Mouse (Mus musculus) G1E (cell line): ENCODE results near the gene Magi1. TPM values are rescaled to one million over a fixed set of nuclear protein-coding genes. Genes with fewer than 3 reads are reported as not detected.

Experiments
- ATAC-seq: 2 replicates; pipeline ENCODE4 v1.8.0; 2016; ENCODE audit warnings: mild to moderate bottlenecking; ENCODE audit not compliant: insufficient number of reproducible peaks, poor library complexity, low FRiP score, severe bottlenecking; ENCODE audit errors: extremely low read depth
- DNase-seq: peaks from one replicate; pipeline ENCODE4 v3.0.0; 2012; ENCODE audit warnings: low spot score
- H3K27me3 ChIP-seq: 2 replicates; pipeline ENCODE4 v1.6.1; 2012; ENCODE audit warnings: mild to moderate bottlenecking, low read length, inconsistent platforms; ENCODE audit not compliant: insufficient read depth
- H3K36me3 ChIP-seq: replicated peaks from 2 replicates; pipeline ENCODE3; 2012; ENCODE audit warnings: mild to moderate bottlenecking, inconsistent platforms
- H3K4me1 ChIP-seq: 2 replicates; pipeline ENCODE4 v1.6.1; 2012; ENCODE audit warnings: low read depth, low read length, inconsistent platforms, mixed read lengths; ENCODE audit not compliant: insufficient read depth
- H3K4me3 ChIP-seq: 2 replicates; pipeline ENCODE4 v1.5.1; 2012; ENCODE audit warnings: low read depth, mild to moderate bottlenecking, inconsistent platforms, low read length, moderate library complexity, mixed read lengths
- H3K9me3 ChIP-seq: replicated peaks from 2 replicates; pipeline ENCODE4 v1.6.1; 2012; ENCODE audit warnings: inconsistent platforms
- CTCF ChIP-seq: IDR thresholded peaks from 2 replicates; pipeline ENCODE4 v1.5.1; 2012; ENCODE audit warnings: low read depth, low read length, inconsistent platforms, mixed read lengths
- GATA1 ChIP-seq: IDR thresholded peaks from 2 replicates; pipeline ENCODE4 v1.6.1; 2012; ENCODE audit warnings: borderline replicate concordance, low read length, inconsistent platforms, mixed read lengths
- GATA2 ChIP-seq: IDR thresholded peaks from 2 replicates; pipeline ENCODE4 v1.6.1; 2012; ENCODE audit warnings: low read depth, low read length, inconsistent platforms, borderline replicate concordance
- POLR2AphosphoS5 ChIP-seq: IDR thresholded peaks from 2 replicates; pipeline ENCODE4 v1.6.1; 2012; ENCODE audit warnings: low read depth, low read length, inconsistent platforms; ENCODE audit not compliant: insufficient replicate concordance
- TAL1 ChIP-seq: conservative IDR thresholded peaks from 2 replicates; pipeline ENCODE4 v1.6.1; 2012; ENCODE audit warnings: low read depth, low read length, inconsistent platforms, mixed read lengths
- polyA plus RNA-seq: library from polyadenylated mRNA; stranded (reverse); fragments of >175 nt; gene quantifications from 2 replicates; pipeline ENCODE4 v1.2.3, GENCODE M21; 2012
- total RNA-seq, 2 experiments: library from RNA; stranded (forward) in 1 of 2; stranded (reverse) in 1 of 2; fragments of 200-1000 nt in 1 of 2; fragments of >200 nt in 1 of 2; fragmentation: Nextera tagmentation in 1 of 2; gene quantifications; 2 replicates each; pipeline ENCODE4 v1.2.3; 2014 to 2017

Magi1 gene
- total and polyA plus RNA-seq, 3 experiments, result 0.21 to 10.0 (median 1.6) TPM

DNA sequence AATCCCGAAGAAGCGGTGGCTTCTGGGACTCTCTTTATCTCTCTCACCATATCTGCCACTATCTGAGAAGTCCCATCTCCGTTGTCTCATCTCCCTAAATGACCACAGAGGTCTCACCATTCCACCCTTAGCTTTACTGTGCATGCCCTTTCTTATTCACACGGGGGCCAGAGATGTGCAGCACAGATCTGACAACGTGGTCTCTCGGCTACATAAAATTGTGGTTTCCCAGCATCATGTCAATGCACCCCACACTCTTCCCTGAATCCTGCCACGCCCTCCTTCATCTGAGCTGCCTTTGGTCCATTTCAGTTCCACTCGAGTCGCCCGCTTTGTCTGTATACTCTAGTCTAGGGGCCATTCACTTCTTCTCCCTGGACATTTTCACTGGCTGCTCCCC is 557.6 kb downstream of the Magi1 start:
- peaks cover 3% of the 10 kb centered on the region; the same call in 1 of the 2 replicates for H3K4me1 ChIP-seq
- peaks cover 7% of the 10 kb centered on the region for H3K9me3 ChIP-seq
- TF ChIP-seq GATA1 (no peak), GATA2 (no peak), POLR2AphosphoS5 (no peak), TAL1 (no peak), CTCF (no peak)
- no peak for DNase-seq
- H3K27me3 ChIP-seq, result no peaks in the 10 kb centered on the region
- H3K36me3 ChIP-seq, result no peaks in the 10 kb centered on the region
- ATAC-seq, result no peak
- H3K4me3 ChIP-seq, result no peak overlapping the region

DNA sequence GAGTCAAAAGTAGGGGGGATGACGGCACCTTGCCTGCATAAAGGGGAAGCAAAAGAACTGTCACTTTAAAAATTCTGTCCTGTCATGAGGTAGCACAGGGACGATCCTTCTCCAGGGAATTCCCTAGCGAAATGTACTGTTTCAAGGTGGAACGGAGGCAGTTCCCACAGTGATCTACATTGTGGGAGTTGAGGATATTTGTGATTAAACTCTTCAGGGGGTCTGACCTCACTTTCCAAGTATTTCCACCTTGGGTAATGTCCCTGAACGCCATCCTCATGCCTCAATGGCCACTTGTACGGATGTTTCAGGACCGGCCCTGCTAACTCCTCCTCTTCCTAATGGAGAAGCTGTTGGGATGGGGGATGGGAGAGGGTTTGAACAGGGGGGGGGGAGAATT is 559.0 kb downstream of the Magi1 start:
- no peak for ATAC-seq
- TF ChIP-seq POLR2AphosphoS5 (no peak), TAL1 (no peak), CTCF (no peak), GATA1 (no peak)
- Histone ChIP-seq H3K36me3 (no peaks in the 10 kb centered on the region), H3K4me3 (no peak overlapping the region), H3K9me3 (peaks cover 6% of the 10 kb centered on the region), H3K4me1 (peaks cover 3% of the 10 kb centered on the region; the same call in 1 of the 2 replicates), H3K27me3 (no peaks in the 10 kb centered on the region)
- DNase-seq, result no peak

DNA sequence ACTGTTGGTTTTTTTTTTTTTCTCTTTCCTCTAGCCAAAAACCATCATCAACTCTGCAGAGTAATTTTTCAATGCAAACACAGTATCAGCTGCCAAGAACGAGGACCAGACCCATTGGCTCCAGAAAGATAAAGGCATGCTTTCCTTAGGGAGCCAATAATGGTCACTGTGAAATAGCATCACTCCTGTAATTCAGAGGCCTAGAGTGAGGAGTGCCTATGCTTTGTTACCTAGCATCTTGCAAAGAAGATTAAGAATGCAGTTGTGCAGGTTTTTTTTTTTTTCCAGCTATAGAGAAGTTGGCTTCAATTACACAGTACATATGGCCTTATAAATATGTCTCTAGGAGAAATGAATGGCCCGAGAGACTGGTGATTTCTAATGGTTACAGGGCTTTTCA is 560.5 kb downstream of the Magi1 start:
- no peak for TF ChIP-seq GATA2
- no peak for TF ChIP-seq CTCF
- no peak for TF ChIP-seq TAL1
- no peak for TF ChIP-seq GATA1
- TF ChIP-seq POLR2AphosphoS5, result no peak
- DNase-seq (no peak), ATAC-seq (no peak)

DNA sequence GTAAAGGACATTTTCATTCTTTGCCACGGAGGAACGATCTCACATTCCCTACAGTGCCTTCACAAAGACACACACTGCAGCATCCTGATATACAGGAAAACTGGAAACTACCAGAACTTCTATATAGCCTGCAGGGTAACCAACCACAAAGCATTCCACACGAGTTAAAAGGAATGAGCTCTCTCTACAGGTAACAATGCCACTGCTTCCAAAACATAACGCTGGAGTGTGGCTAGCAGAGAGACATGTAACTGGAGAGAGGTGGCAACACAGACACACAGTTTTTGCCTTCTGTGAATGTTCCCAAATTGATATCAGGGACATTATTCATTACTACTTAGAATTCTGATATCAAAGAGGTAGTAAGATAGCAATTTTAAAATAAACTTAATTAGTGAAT is 564.2 kb downstream of the Magi1 start:
- peaks cover 10% of the 10 kb centered on the region for H3K9me3 ChIP-seq

More for the DNA sequence above, 560.5 kb downstream of the Magi1 start:
- no peak overlapping the region for H3K4me3 ChIP-seq
- H3K36me3 ChIP-seq, result no peaks in the 10 kb centered on the region
- H3K9me3 ChIP-seq, result peaks cover 8% of the 10 kb centered on the region; the same call in 1 of the 2 replicates
- peaks cover 3% of the 10 kb centered on the region; the same call in 1 of the 2 replicates for H3K4me1 ChIP-seq
- H3K27me3 ChIP-seq, result no peaks in the 10 kb centered on the region

DNA sequence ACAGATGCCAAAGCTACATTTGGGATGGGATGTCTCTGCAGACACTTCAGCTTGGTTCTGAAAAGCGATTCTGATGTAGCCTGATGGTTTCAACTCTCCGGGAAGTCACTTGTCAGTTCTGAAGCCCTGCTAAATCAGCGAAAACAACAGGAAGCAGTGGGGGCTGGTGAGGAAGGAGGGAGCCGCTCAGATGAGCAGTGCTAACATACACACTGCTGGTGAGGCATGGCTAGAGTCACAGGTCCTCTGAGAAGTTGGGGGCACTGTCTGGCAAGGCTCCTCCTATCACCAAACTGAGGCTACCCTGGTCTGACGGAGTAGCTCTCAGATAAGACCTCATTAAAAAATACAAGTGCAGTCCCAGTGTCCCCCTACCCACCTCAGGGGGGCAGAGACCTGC is 565.3 kb downstream of the Magi1 start:
- Histone ChIP-seq H3K27me3 (peaks cover 8% of the 10 kb centered on the region; the same call in 1 of the 2 replicates), H3K9me3 (peaks cover 10% of the 10 kb centered on the region), H3K36me3 (no peaks in the 10 kb centered on the region), H3K4me1 (no peaks in the 10 kb centered on the region), H3K4me3 (no peak overlapping the region)
- no peak for ATAC-seq
- no peak for TF ChIP-seq CTCF
- no peak for DNase-seq

More for the DNA sequence above, 564.2 kb downstream of the Magi1 start:
- TF ChIP-seq GATA2, result no peak
- no peak for TF ChIP-seq TAL1
- TF ChIP-seq POLR2AphosphoS5, result no peak
- DNase-seq, result no peak
- H3K4me3 ChIP-seq, result no peak overlapping the region
- ATAC-seq, result no peak
- no peaks in the 10 kb centered on the region for H3K36me3 ChIP-seq
- H3K4me1 ChIP-seq, result no peaks in the 10 kb centered on the region
- H3K27me3 ChIP-seq, result peaks cover 8% of the 10 kb centered on the region; the same call in 1 of the 2 replicates

DNA sequence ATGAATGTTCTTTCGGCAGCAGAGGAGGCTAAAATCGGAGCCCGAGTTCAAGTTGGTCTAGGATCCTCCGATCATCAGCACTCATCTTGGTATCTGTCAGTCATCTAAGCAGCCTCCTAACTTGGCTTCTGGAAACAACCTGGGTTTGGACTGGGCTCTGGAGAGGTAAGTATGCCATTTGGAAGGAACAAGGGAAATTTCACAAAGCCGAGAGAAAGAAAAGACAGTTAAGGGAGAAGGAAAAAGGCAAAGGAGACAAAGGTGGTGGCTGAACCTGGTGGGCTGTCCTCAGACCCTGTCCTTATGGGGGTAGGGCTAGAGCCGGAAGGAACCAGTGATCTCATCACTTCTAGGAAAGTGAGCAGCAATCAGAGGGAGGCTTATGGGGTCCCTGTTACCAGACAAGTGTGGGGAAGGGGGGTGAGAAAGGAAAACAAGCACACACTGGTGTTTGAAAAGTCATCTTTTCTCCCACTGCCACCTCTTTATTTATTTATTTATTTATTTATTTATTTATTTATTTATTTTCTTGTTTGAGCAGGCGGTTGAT is 565.8 kb downstream of the Magi1 start:
- no peak overlapping the region for H3K4me3 ChIP-seq
- no peak for DNase-seq
- no peaks in the 10 kb centered on the region for H3K4me1 ChIP-seq
- TF ChIP-seq TAL1 (no peak), POLR2AphosphoS5 (no peak), GATA2 (no peak), GATA1 (no peak), CTCF (no peak)
- no peak for ATAC-seq
- peaks cover 8% of the 10 kb centered on the region; the same call in 1 of the 2 replicates for H3K27me3 ChIP-seq
- no peaks in the 10 kb centered on the region for H3K36me3 ChIP-seq
- H3K9me3 ChIP-seq, result peaks cover 10% of the 10 kb centered on the region
